In the genomic region with DNA sequence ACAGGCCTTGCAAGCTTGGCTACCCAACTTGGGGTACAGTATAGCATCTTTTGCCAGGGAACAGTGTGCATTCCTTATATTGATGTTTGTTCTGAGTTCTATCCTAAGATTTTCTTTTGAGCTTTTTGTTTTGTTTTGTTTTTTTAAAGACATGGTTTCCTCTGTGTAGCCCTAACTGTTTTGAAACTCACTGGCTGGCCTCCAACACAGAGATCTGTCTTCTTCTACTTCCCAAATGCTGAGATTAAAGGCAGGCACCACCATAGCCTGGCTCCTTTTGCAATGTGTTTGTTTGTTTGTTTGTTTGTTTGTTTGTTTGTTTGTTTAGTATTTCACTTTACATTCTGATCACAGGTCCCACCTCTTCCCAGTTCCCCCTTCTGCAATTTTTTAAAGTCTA, we compare ENCODE assay signal across 21 mouse cellular contexts. TPM values are rescaled to one million over a fixed set of nuclear protein-coding genes. Genes with fewer than 3 reads are reported as not detected.
DNase-seq lines count a peak whose midpoint lies in the region; ATAC-seq and TF ChIP-seq lines count a peak whose summit lies in the region.
"Had no signal": no experiment of that assay in that cellular context is flagged by ENCODE, and none has a peak within 500 bp of the region (broad histone marks: within the 10 kb centered on the region; RNA-seq: fewer than 3 reads in every experiment).

No protein-coding gene starts in this region.

- H3K27me3 ChIP-seq in kidney, embryonic 15.5 days, result no peaks in the 10 kb centered on the region
- no peaks in the 10 kb centered on the region for H3K27me3 ChIP-seq in intestine, postnatal 0 days (replicated peaks; ENCODE audit: control insufficient read depth, insufficient read depth, low read length)
- H3K27me3 ChIP-seq: midbrain, embryonic 13.5 days; Patski had no signal

- no peaks in the 10 kb centered on the region for H3K4me1 ChIP-seq in kidney, embryonic 15.5 days
- H3K4me1 ChIP-seq in intestine, postnatal 0 days (replicated peaks; ENCODE audit: control insufficient read depth, insufficient read depth, low read length), result no peaks in the 10 kb centered on the region
- H3K4me1 ChIP-seq: embryonic facial prominence, embryonic 10.5 days; midbrain, embryonic 13.5 days had no signal

- no peak for TF ChIP-seq CTCF in gastrocnemius, adult 2 months (IDR thresholded peaks at IDR 0.05)
- no peak for TF ChIP-seq CTCF in intestine, postnatal 0 days (IDR thresholded peaks at IDR 0.05; ENCODE audit: low read depth)

- no peak overlapping the region for H3K9ac ChIP-seq in kidney, embryonic 15.5 days
- no peak overlapping the region for H3K9ac ChIP-seq in intestine, postnatal 0 days (ENCODE audit: low read depth, low read length)
- H3K9ac ChIP-seq: liver, embryonic 14.5 days; midbrain, embryonic 13.5 days had no signal

- peak overlapping the region; percentile 58 for H3K27ac ChIP-seq in gastrocnemius, adult 2 months
- no peak overlapping the region for H3K27ac ChIP-seq in kidney, embryonic 15.5 days
- no peak overlapping the region for H3K27ac ChIP-seq in intestine, postnatal 0 days (ENCODE audit: low read depth, low read length)
- H3K27ac ChIP-seq: embryonic facial prominence, embryonic 10.5 days; hindbrain, postnatal 0 days; layer of hippocampus, adult 2 months; left cerebral cortex, adult 2 months; liver, embryonic 14.5 days; midbrain, embryonic 13.5 days had no signal

- H3K4me2 ChIP-seq in kidney, embryonic 15.5 days, result no peak overlapping the region
- no peak overlapping the region for H3K4me2 ChIP-seq in intestine, postnatal 0 days (replicated peaks; ENCODE audit: low read depth)
- H3K4me2 ChIP-seq: midbrain, embryonic 13.5 days had no signal

- no peak overlapping the region for H3K4me3 ChIP-seq in gastrocnemius, adult 2 months
- no peak overlapping the region for H3K4me3 ChIP-seq in kidney, embryonic 15.5 days (replicated peaks)
- no peak overlapping the region for H3K4me3 ChIP-seq in intestine, postnatal 0 days (ENCODE audit: low read depth, low read length)
- H3K4me3 ChIP-seq: embryonic facial prominence, embryonic 10.5 days; layer of hippocampus, adult 2 months; left cerebral cortex, adult 2 months; midbrain, embryonic 13.5 days had no signal

- H3K9me3 ChIP-seq in kidney, embryonic 15.5 days (replicated peaks), result no peaks in the 10 kb centered on the region
- no peaks in the 10 kb centered on the region for H3K9me3 ChIP-seq in intestine, postnatal 0 days (ENCODE audit: control insufficient read depth)
- H3K9me3 ChIP-seq: embryonic facial prominence, embryonic 10.5 days; midbrain, embryonic 13.5 days had no signal

- intact Hi-C loops in gastrocnemius, adult 2 months (cut with DNase I), result no loop called here

- no peaks in the 10 kb centered on the region for H3K36me3 ChIP-seq in kidney, embryonic 15.5 days
- H3K36me3 ChIP-seq in intestine, postnatal 0 days (ENCODE audit: control insufficient read depth, insufficient read depth), result no peaks in the 10 kb centered on the region
- H3K36me3 ChIP-seq: embryonic facial prominence, embryonic 10.5 days; midbrain, embryonic 13.5 days had no signal

- ATAC-seq in kidney, embryonic 15.5 days (replicated peaks; ENCODE audit: low FRiP score), result no peak
- no peak for ATAC-seq in intestine, postnatal 0 days
- ATAC-seq: activated CD4-positive, CD25-positive, alpha-beta regulatory T cell, adult 4 months; forebrain, embryonic 14.5 days; hindbrain, postnatal 0 days; midbrain, embryonic 13.5 days; Patski had no signal

- DNase-seq in gastrocnemius, adult 2 months, result peak; percentile 39
- DNase-seq in gastrocnemius, postnatal 10 days, result no peak
- DNase-seq in kidney, postnatal 14 days, result peak; percentile 29
- DNase-seq in adipocyte (ENCODE audit: low spot score), result peak; percentile 83
- DNase-seq in lung, postnatal 10 days, result peak; percentile 49
- DNase-seq: B cell, adult 2 months; cerebellum, adult 18-20 months; cerebellum, postnatal 36 days; right cerebral cortex, postnatal 4 days; thymus, postnatal 36 days had no signal

RNA-seq across cellular contexts. Expression of a gene that starts 32.2 kb away (rescaled TPM):
- total RNA-seq in gastrocnemius, adult 2 months (2021), result 100 to 1,000 TPM; 203 to 277 TPM
- total RNA-seq in gastrocnemius, postnatal 10 days (2021), result 10 to 100 TPM; 61.8 to 72.8 TPM
- polyA plus RNA-seq in kidney, embryonic 15.5 days (2015; fragmentation: Nextera tagmentation; extraction: Ambion mirVana), result 19.5 TPM in 2 replicates
- polyA plus RNA-seq in intestine, postnatal 0 days (2015; fragmentation: Nextera tagmentation; extraction: Ambion mirVana), result 12.6 and 12.7 TPM in 2 replicates

RNA-seq across cellular contexts. Expression of a gene that starts 32.2 kb away (rescaled TPM):
- total RNA-seq in gastrocnemius, adult 2 months (2021), result 1 to 10 TPM; 7.4 to 9.1 TPM
- 10 to 100 TPM in 1 of 2 experiments, 1 to 10 TPM in 1; 7.9 to 10.4 TPM for total RNA-seq in gastrocnemius, postnatal 10 days (2021)
- 13.1 and 14.1 TPM in 2 replicates for polyA plus RNA-seq in kidney, embryonic 15.5 days (2015; fragmentation: Nextera tagmentation; extraction: Ambion mirVana)
- polyA plus RNA-seq in intestine, postnatal 0 days (2015; fragmentation: Nextera tagmentation; extraction: Ambion mirVana), result 4.1 and 4.2 TPM in 2 replicates
